25 mouse cellular contexts compared by ENCODE assay signal in the genomic region with DNA sequence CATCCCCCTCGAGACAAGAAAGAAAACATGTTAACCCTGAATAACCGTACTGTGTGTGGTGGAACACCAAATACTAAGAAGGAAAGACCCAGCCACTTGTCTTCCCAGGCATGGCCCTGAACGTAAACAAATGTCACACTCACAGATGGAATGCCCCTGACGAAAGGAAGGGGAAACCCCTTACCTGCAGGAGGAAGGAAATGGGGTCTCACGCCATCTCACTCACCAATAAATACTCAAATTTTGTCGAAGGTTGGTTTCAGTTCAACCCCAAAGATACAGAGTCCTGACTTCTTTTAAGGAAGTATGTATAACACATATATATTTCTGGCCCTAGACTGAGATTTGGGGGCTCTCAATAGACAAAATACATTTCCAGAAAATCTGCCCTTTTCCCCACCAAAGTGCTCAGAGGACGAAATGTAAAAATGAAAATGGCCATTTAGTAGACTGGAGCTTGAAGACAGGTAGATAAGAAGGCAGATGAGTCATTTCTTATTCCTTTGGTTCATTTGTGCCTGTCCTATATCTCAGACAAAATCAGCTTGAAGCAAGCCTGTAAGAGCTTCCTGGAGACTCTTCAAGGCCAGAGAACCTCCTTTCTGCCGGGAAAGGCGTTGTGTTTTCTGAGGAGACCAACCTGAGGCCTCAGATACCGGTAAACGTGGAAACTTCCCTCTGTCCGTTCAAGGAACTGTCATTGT.
DNase-seq lines count a peak whose midpoint lies in the region; ATAC-seq and TF ChIP-seq lines count a peak whose summit lies in the region.
"Had no signal": no experiment of that assay in that cellular context is flagged by ENCODE, and none has a peak within 500 bp of the region (broad histone marks: within the 10 kb centered on the region; RNA-seq: fewer than 3 reads in every experiment).

No protein-coding gene starts in this region.

- no peak overlapping the region for H3K9ac ChIP-seq in hindbrain, postnatal 0 days (replicated peaks; ENCODE audit: low read length)
- no peak overlapping the region for H3K9ac ChIP-seq in forebrain, embryonic 16.5 days (replicated peaks; ENCODE audit: low read depth, low read length)
- H3K9ac ChIP-seq: embryonic facial prominence, embryonic 15.5 days; midbrain, embryonic 13.5 days; neural tube, embryonic 12.5 days had no signal

- no peaks in the 10 kb centered on the region for H3K27me3 ChIP-seq in hindbrain, postnatal 0 days (ENCODE audit: insufficient read depth, low read length)
- H3K27me3 ChIP-seq in forebrain, embryonic 16.5 days (replicated peaks; ENCODE audit: control insufficient read depth, insufficient read depth, low read length), result no peaks in the 10 kb centered on the region
- H3K27me3 ChIP-seq: embryonic facial prominence, embryonic 15.5 days; midbrain, embryonic 13.5 days; neural tube, embryonic 12.5 days; Patski had no signal

- H3K4me1 ChIP-seq in hindbrain, postnatal 0 days (ENCODE audit: insufficient read depth, low read length), result peaks cover 12% of the 10 kb centered on the region
- peaks cover 17% of the 10 kb centered on the region for H3K4me1 ChIP-seq in forebrain, embryonic 16.5 days (replicated peaks; ENCODE audit: control insufficient read depth, insufficient read depth, low read length)
- H3K4me1 ChIP-seq: embryonic facial prominence, embryonic 15.5 days; neural tube, embryonic 12.5 days had no signal

- H3K9me3 ChIP-seq in hindbrain, postnatal 0 days (ENCODE audit: low read length), result no peaks in the 10 kb centered on the region
- no peaks in the 10 kb centered on the region for H3K9me3 ChIP-seq in forebrain, embryonic 16.5 days (ENCODE audit: control insufficient read depth, low read length)
- H3K9me3 ChIP-seq: embryonic facial prominence, embryonic 15.5 days; G1E; limb, embryonic 10.5 days; midbrain, embryonic 13.5 days; neural tube, embryonic 12.5 days had no signal

- H3K4me2 ChIP-seq in hindbrain, postnatal 0 days (ENCODE audit: low read depth, low read length), result no peak overlapping the region
- H3K4me2 ChIP-seq in forebrain, embryonic 16.5 days (ENCODE audit: low read length), result no peak overlapping the region
- H3K4me2 ChIP-seq: embryonic facial prominence, embryonic 15.5 days; midbrain, embryonic 13.5 days; neural tube, embryonic 12.5 days had no signal

- no peak for TF ChIP-seq CTCF in hindbrain, postnatal 0 days (IDR thresholded peaks at IDR 0.05; ENCODE audit: low read depth)

- H3K4me3 ChIP-seq in hindbrain, postnatal 0 days (ENCODE audit: low read length), result no peak overlapping the region
- H3K4me3 ChIP-seq in forebrain, embryonic 16.5 days (replicated peaks; ENCODE audit: low read length), result no peak overlapping the region
- H3K4me3 ChIP-seq: embryonic facial prominence, embryonic 15.5 days; left cerebral cortex, adult 2 months; limb, embryonic 10.5 days; midbrain, embryonic 13.5 days; neural tube, embryonic 12.5 days had no signal

- peak; percentile 14 for DNase-seq in thymus, postnatal 14 days
- DNase-seq in thymus, postnatal 10 days (ENCODE audit: low spot score in 2 of 2), result no peak
- peak; percentile 26 for DNase-seq in naive thymus-derived CD4-positive, alpha-beta T cell, adult 2 months (ENCODE audit: low read depth)
- DNase-seq in spleen, postnatal 36 days (ENCODE audit: low spot score in 2 of 2), result peak; percentile 84 to 87
- DNase-seq in hindbrain, postnatal 0 days (ENCODE audit: low spot score), result no peak
- no peak for DNase-seq in cerebellum, adult 9-11 months
- DNase-seq: adrenal gland, adult 8-10 months; cerebellum, adult 2 months; kidney, adult 2 months; layer of hippocampus, adult 9-11 months; liver; lung, postnatal 10 days; retina, postnatal 1 day; right cerebral cortex, postnatal 25 days had no signal

- no peaks in the 10 kb centered on the region for H3K36me3 ChIP-seq in hindbrain, postnatal 0 days (ENCODE audit: insufficient read depth, low read length)
- no peaks in the 10 kb centered on the region for H3K36me3 ChIP-seq in forebrain, embryonic 16.5 days (ENCODE audit: control insufficient read depth, insufficient read depth)
- H3K36me3 ChIP-seq: embryonic facial prominence, embryonic 15.5 days; G1E; limb, embryonic 10.5 days; midbrain, embryonic 13.5 days; neural tube, embryonic 12.5 days had no signal

- H3K27ac ChIP-seq in hindbrain, postnatal 0 days, result no peak overlapping the region
- no peak overlapping the region for H3K27ac ChIP-seq in forebrain, embryonic 16.5 days (ENCODE audit: low read length)
- H3K27ac ChIP-seq: embryonic facial prominence, embryonic 15.5 days; kidney, postnatal 0 days; left cerebral cortex, adult 2 months; limb, embryonic 10.5 days; midbrain, embryonic 13.5 days; neural tube, embryonic 12.5 days had no signal

- 82% methylated on average over 12 of the region's 12 CpGs for WGBS in hindbrain, postnatal 0 days
- WGBS in forebrain, embryonic 16.5 days, result 87% methylated on average over 12 of the region's 12 CpGs

- ATAC-seq in CD4-positive, CD25-positive, alpha-beta regulatory T cell, adult 4 months, result peak; percentile 86
- ATAC-seq in hindbrain, postnatal 0 days, result no peak
- ATAC-seq in forebrain, embryonic 16.5 days, result no peak
- ATAC-seq: forebrain, embryonic 14.5 days; midbrain, embryonic 13.5 days; Patski had no signal

Comparison
In these comparisons a context has a peak if more than half of its experiments do, and no peak if none do; other contexts are left out.
1. DNase-seq: peak in thymus, postnatal 14 days (single experiment), naive thymus-derived CD4-positive, alpha-beta T cell, adult 2 months (single experiment) and spleen, postnatal 36 days (2 of 2); none in thymus, postnatal 10 days (0 of 2), hindbrain, postnatal 0 days (single experiment) and cerebellum, adult 9-11 months (single experiment).